Mouse (Mus musculus) midbrain, embryonic 11.5 days (tissue): ENCODE data around the gene E130114P18Rik. TPM values are rescaled to one million over a fixed set of nuclear protein-coding genes. Genes with fewer than 3 reads are reported as not detected.
A peak's percentile ranks its signal among the peaks of the same experiment; 100 is the strongest.

Experiments
- ATAC-seq: fragments of 200-750 bp; cut with Nextera tagmentation; 2 replicates; pipeline ENCODE4 v1.8.0; 2017; ENCODE audit warnings: moderate TSS enrichment, moderate library complexity; ENCODE audit not compliant: low FRiP score
- DNase-seq: peaks from one replicate; pipeline ENCODE4 v3.0.0; 2015; ENCODE audit warnings: low spot score; ENCODE audit errors: missing footprints
- H3K27ac ChIP-seq: fragments of 300-500 bp; sonication (generic); 2 replicates; pipeline ENCODE4 v1.5.1; 2014; ENCODE audit warnings: low read depth, low read length
- H3K27me3 ChIP-seq: fragments of 300-500 bp; sonication (generic); 2 replicates; pipeline ENCODE4 v1.6.1; 2014; ENCODE audit warnings: mild to moderate bottlenecking, low read length, moderate library complexity, mixed read lengths; ENCODE audit not compliant: control insufficient read depth, insufficient read depth
- H3K36me3 ChIP-seq: fragments of 300-500 bp; sonication (generic); 2 replicates; pipeline ENCODE4 v1.6.1; 2014; ENCODE audit warnings: mild to moderate bottlenecking, low read length, moderate library complexity, mixed read lengths; ENCODE audit not compliant: control insufficient read depth, insufficient read depth
- H3K4me1 ChIP-seq: fragments of 300-500 bp; sonication (generic); 2 replicates; pipeline ENCODE4 v1.6.1; 2014; ENCODE audit warnings: low read length; ENCODE audit not compliant: control insufficient read depth, insufficient read depth
- H3K4me2 ChIP-seq: fragments of 300-500 bp; sonication (generic); 2 replicates; pipeline ENCODE4 v1.6.1; 2014; ENCODE audit warnings: mild to moderate bottlenecking, moderate library complexity
- H3K4me3 ChIP-seq: fragments of 300-500 bp; sonication (generic); 2 replicates; pipeline ENCODE4 v1.5.1; 2014; ENCODE audit warnings: low read depth, low read length
- H3K9ac ChIP-seq: fragments of 300-500 bp; sonication (generic); 2 replicates; pipeline ENCODE4 v1.6.1; 2014; ENCODE audit warnings: low read length
- H3K9me3 ChIP-seq: fragments of 300-500 bp; sonication (generic); 2 replicates; pipeline ENCODE4 v1.6.1; 2016; ENCODE audit warnings: low read length; ENCODE audit not compliant: control insufficient read depth
- WGBS: fragments of 180-500 bp; shearing (Covaris S2); extraction: QIAGEN DNeasy Blood & Tissue Kit; methylation state at CpG from one replicate; pipeline ENCODE4 v1.1.7; 2014; 5-methylcytosine and 5-hydroxymethylcytosine counted together
- polyA plus RNA-seq: library from polyadenylated mRNA; unstranded; fragments of >200 nt; fragmentation: Nextera tagmentation; extraction: Ambion mirVana; gene quantifications from 2 replicates; pipeline ENCODE4 v1.2.1, GENCODE M21; 2014

E130114P18Rik gene
- polyA plus RNA-seq, 1 experiment from 2014 or later = 7.7 TPM

- 74% methylated on average over 8 of the region's 8 CpGs for WGBS
- Histone ChIP-seq H3K9ac (no peak overlapping the region), H3K27ac (no peak overlapping the region), H3K36me3 (no peaks in the 10 kb centered on the region), H3K4me2 (no peak overlapping the region), H3K27me3 (no peaks in the 10 kb centered on the region), H3K4me1 (no peaks in the 10 kb centered on the region), H3K4me3 (no peak overlapping the region), H3K9me3 (no peaks in the 10 kb centered on the region)
- peak; percentile 27; the same call in 1 of the 2 replicates for ATAC-seq
- no peak for DNase-seq
These were observed 88.2 kb downstream of the E130114P18Rik start for GRCm38 (mm10) chr4:97689456-97690383.

- 91% methylated on average over 5 of the region's 5 CpGs for WGBS
- Histone ChIP-seq H3K9me3 (no peaks in the 10 kb centered on the region), H3K4me1 (no peaks in the 10 kb centered on the region), H3K27me3 (no peaks in the 10 kb centered on the region), H3K4me2 (no peak overlapping the region), H3K27ac (no peak overlapping the region), H3K36me3 (no peaks in the 10 kb centered on the region), H3K4me3 (no peak overlapping the region), H3K9ac (no peak overlapping the region)
- DNase-seq = no peak
- ATAC-seq = no peak
These were observed 91.9 kb downstream of the E130114P18Rik start for GRCm38 (mm10) chr4:97686020-97686419.

GRCm38 (mm10) chr4:97676579-97676937 is 101.3 kb downstream of the E130114P18Rik start:
- 35% methylated on average over 2 of the region's 2 CpGs for WGBS
- no peak overlapping the region for H3K4me2 ChIP-seq

GRCm38 (mm10) chr4:97675741-97676578 is 101.9 kb downstream of the E130114P18Rik start:
- Histone ChIP-seq H3K27ac (no peak overlapping the region), H3K9me3 (no peaks in the 10 kb centered on the region), H3K4me1 (peaks cover 8% of the 10 kb centered on the region), H3K27me3 (no peaks in the 10 kb centered on the region), H3K9ac (peak overlapping the region; percentile 36; the same call in 1 of the 2 replicates), H3K4me3 (no peak overlapping the region), H3K36me3 (no peaks in the 10 kb centered on the region), H3K4me2 (peak overlapping the region; percentile 16; the same call in 1 of the 2 replicates)
- ATAC-seq (peak; percentile 81), DNase-seq (peak; percentile 87)
- WGBS = 35% methylated on average over 16 of the region's 16 CpGs

More at GRCm38 (mm10) chr4:97676579-97676937, 101.3 kb downstream of the E130114P18Rik start:
- no peak for ATAC-seq
- DNase-seq = no peak
- H3K4me1 ChIP-seq = peaks cover 8% of the 10 kb centered on the region
- H3K9me3 ChIP-seq = no peaks in the 10 kb centered on the region
- no peaks in the 10 kb centered on the region for H3K27me3 ChIP-seq
- H3K9ac ChIP-seq = no peak overlapping the region
- H3K36me3 ChIP-seq = no peaks in the 10 kb centered on the region
- H3K4me3 ChIP-seq = no peak overlapping the region
- no peak overlapping the region for H3K27ac ChIP-seq

- no peak overlapping the region for H3K27ac ChIP-seq
- no peak overlapping the region for H3K9ac ChIP-seq
- peaks cover 8% of the 10 kb centered on the region for H3K4me1 ChIP-seq
- WGBS = 84% methylated on average over 6 of the region's 6 CpGs
- H3K9me3 ChIP-seq = no peaks in the 10 kb centered on the region
- H3K27me3 ChIP-seq = no peaks in the 10 kb centered on the region
- ATAC-seq = no peak
- no peaks in the 10 kb centered on the region for H3K36me3 ChIP-seq
- H3K4me2 ChIP-seq = no peak overlapping the region
- DNase-seq = no peak
- no peak overlapping the region for H3K4me3 ChIP-seq
These were observed 103.9 kb downstream of the E130114P18Rik start for GRCm38 (mm10) chr4:97673854-97674510.

- DNase-seq (no peak), ATAC-seq (no peak)
- 51% methylated on average over 5 of the region's 5 CpGs for WGBS
- Histone ChIP-seq H3K27me3 (no peaks in the 10 kb centered on the region), H3K9me3 (no peaks in the 10 kb centered on the region), H3K9ac (no peak overlapping the region), H3K36me3 (no peaks in the 10 kb centered on the region), H3K27ac (no peak overlapping the region), H3K4me1 (peaks cover 8% of the 10 kb centered on the region), H3K4me3 (no peak overlapping the region), H3K4me2 (no peak overlapping the region)
These were observed 105.4 kb downstream of the E130114P18Rik start for GRCm38 (mm10) chr4:97672501-97672900.

GRCm38 (mm10) chr4:97671911-97672310 is 106.0 kb downstream of the E130114P18Rik start:
- DNase-seq (no peak), ATAC-seq (no peak)
- no peak overlapping the region for H3K9ac ChIP-seq
- H3K4me3 ChIP-seq = no peak overlapping the region
- H3K27me3 ChIP-seq = no peaks in the 10 kb centered on the region
- WGBS = 92% methylated on average over 4 of the region's 4 CpGs
- H3K4me2 ChIP-seq = no peak overlapping the region
- no peaks in the 10 kb centered on the region for H3K36me3 ChIP-seq
- H3K4me1 ChIP-seq = peaks cover 8% of the 10 kb centered on the region
- no peaks in the 10 kb centered on the region for H3K9me3 ChIP-seq
- H3K27ac ChIP-seq = no peak overlapping the region

GRCm38 (mm10) chr4:97670418-97670817 is 107.5 kb downstream of the E130114P18Rik start:
- ATAC-seq (no peak), DNase-seq (no peak)
- no peaks in the 10 kb centered on the region; the same call in 1 of the 2 replicates for H3K4me1 ChIP-seq
- no peaks in the 10 kb centered on the region for H3K9me3 ChIP-seq
- H3K27ac ChIP-seq = no peak overlapping the region
- no peaks in the 10 kb centered on the region for H3K36me3 ChIP-seq
- H3K27me3 ChIP-seq = no peaks in the 10 kb centered on the region
- H3K4me3 ChIP-seq = no peak overlapping the region
- no peak overlapping the region for H3K4me2 ChIP-seq
- H3K9ac ChIP-seq = no peak overlapping the region
